Mouse (Mus musculus) limb, embryonic 15.5 days (tissue): Measurements from ENCODE around the gene Tspyl2. TPM values are rescaled to one million over a fixed set of nuclear protein-coding genes. Genes with fewer than 3 reads are reported as not detected.
"Not testable (repeated sequence)": the region's sequence is repeated elsewhere in the genome, so short reads cannot be mapped to it uniquely, and the experiment has no call there.

Experiments
- ATAC-seq: fragments of 200-750 bp; cut with Nextera tagmentation; 2 replicates; pipeline ENCODE4 v1.8.0; 2017; ENCODE audit warnings: low read depth, moderate TSS enrichment; ENCODE audit not compliant: insufficient number of reproducible peaks, low FRiP score, low TSS enrichment
- H3K27ac ChIP-seq: fragments of 300-500 bp; sonication (generic); 2 replicates; pipeline ENCODE4 v1.5.1; 2015; ENCODE audit warnings: moderate library complexity, mild to moderate bottlenecking, inconsistent platforms
- H3K27me3 ChIP-seq: fragments of 300-500 bp; sonication (generic); 2 replicates; pipeline ENCODE4 v1.6.1; 2015; ENCODE audit warnings: inconsistent platforms
- H3K36me3 ChIP-seq: fragments of 300-500 bp; sonication (generic); 2 replicates; pipeline ENCODE4 v1.6.1; 2015; ENCODE audit warnings: inconsistent platforms
- H3K4me1 ChIP-seq: fragments of 300-500 bp; sonication (generic); 2 replicates; pipeline ENCODE4 v1.6.1; 2015; ENCODE audit warnings: inconsistent platforms
- H3K4me2 ChIP-seq: fragments of 300-500 bp; sonication (generic); 2 replicates; pipeline ENCODE4 v1.6.1; 2015; ENCODE audit warnings: mild to moderate bottlenecking, inconsistent platforms
- H3K4me3 ChIP-seq: fragments of 300-500 bp; sonication (generic); 2 replicates; pipeline ENCODE4 v1.5.1; 2015; ENCODE audit warnings: mild to moderate bottlenecking, inconsistent platforms
- H3K9ac ChIP-seq: fragments of 300-500 bp; sonication (generic); 2 replicates; pipeline ENCODE4 v1.6.1; 2015; ENCODE audit warnings: inconsistent platforms
- H3K9me3 ChIP-seq: fragments of 300-500 bp; sonication (generic); 2 replicates; pipeline ENCODE4 v1.6.1; 2016; ENCODE audit warnings: inconsistent platforms
- WGBS: fragments of 180-500 bp; shearing (Covaris S2); methylation state at CpG from one replicate; pipeline ENCODE4 v1.1.7; 2015; 5-methylcytosine and 5-hydroxymethylcytosine counted together
- polyA plus RNA-seq: library from polyadenylated mRNA; unstranded; fragments of >200 nt; fragmentation: Nextera tagmentation; extraction: Ambion mirVana; gene quantifications from 2 replicates; pipeline ENCODE4 v1.2.1, GENCODE M21; 2015

Gene Tspyl2
- polyA plus RNA-seq, 1 experiment from 2014 or later = 34.7 TPM

- not testable (repeated sequence) for H3K4me3 ChIP-seq, H3K4me1 ChIP-seq, H3K27ac ChIP-seq, H3K9ac ChIP-seq, H3K9me3 ChIP-seq, H3K36me3 ChIP-seq, H3K4me2 ChIP-seq, ATAC-seq
- peaks cover 19% of the 10 kb centered on the region; the same call in 1 of the 2 replicates for H3K27me3 ChIP-seq
Measured at GRCm38 (mm10) chrX:152329400-152329799, 12.8 kb downstream of the Tspyl2 start.

GRCm38 (mm10) chrX:152327689-152328052, 14.6 kb downstream of the Tspyl2 start:
- Histone ChIP-seq H3K36me3 (no peaks in the 10 kb centered on the region), H3K4me2 (peak overlapping the region; percentile 47), H3K27ac (peak overlapping the region; percentile 50), H3K27me3 (peaks cover 13% of the 10 kb centered on the region; the same call in 1 of the 2 replicates), H3K4me1 (no peaks in the 10 kb centered on the region), H3K9ac (no peak overlapping the region), H3K9me3 (no peaks in the 10 kb centered on the region), H3K4me3 (peak overlapping the region; percentile 51)
- peak; percentile 24; the same call in 1 of the 2 replicates for ATAC-seq
- WGBS = 19% methylated on average over 8 of the region's 8 CpGs

- 15% methylated on average over 29 of the region's 29 CpGs for WGBS
- Histone ChIP-seq H3K4me2 (peak within 1 kb of the TSS; percentile 47), H3K9me3 (no peaks in the 10 kb centered on the region), H3K36me3 (no peaks in the 10 kb centered on the region), H3K27me3 (peaks cover 13% of the 10 kb centered on the region; the same call in 1 of the 2 replicates), H3K27ac (peak within 1 kb of the TSS; percentile 54), H3K4me3 (peak within 1 kb of the TSS; percentile 51), H3K4me1 (no peaks in the 10 kb centered on the region), H3K9ac (peak within 1 kb of the TSS; percentile 47)
- peak; percentile 93 for ATAC-seq
Measured at GRCm38 (mm10) chrX:152326996-152327688, 15.1 kb downstream of the Tspyl2 start, which contains the start of gene Kantr. Kantr (minus strand) TSS chrX:152327495.

GRCm38 (mm10) chrX:152323584-152323983, 18.6 kb downstream of the Tspyl2 start:
- Histone ChIP-seq H3K4me3 (no peak overlapping the region), H3K9ac (no peak overlapping the region), H3K36me3 (no peaks in the 10 kb centered on the region), H3K27me3 (0 out of 2 replicates have a peak, but pooled peaks cover 7% of the 10 kb centered on the region), H3K9me3 (no peaks in the 10 kb centered on the region), H3K4me1 (no peaks in the 10 kb centered on the region), H3K27ac (no peak overlapping the region), H3K4me2 (no peak overlapping the region)
- ATAC-seq = no peak
- 97% methylated on average over 1 of the region's 1 CpGs for WGBS

GRCm38 (mm10) chrX:152322776-152323175, 19.4 kb downstream of the Tspyl2 start:
- Histone ChIP-seq H3K27me3 (0 out of 2 replicates have a peak, but pooled peaks cover 7% of the 10 kb centered on the region), H3K27ac (no peak overlapping the region), H3K36me3 (no peaks in the 10 kb centered on the region), H3K4me2 (no peak overlapping the region), H3K4me1 (no peaks in the 10 kb centered on the region), H3K4me3 (no peak overlapping the region), H3K9me3 (no peaks in the 10 kb centered on the region), H3K9ac (no peak overlapping the region)
- WGBS = 31% methylated on average over 2 of the region's 2 CpGs
- no peak for ATAC-seq

- 66% methylated on average over 4 of the region's 4 CpGs for WGBS
- 0 out of 2 replicates have a peak, but pooled peaks cover 3% of the 10 kb centered on the region for H3K27me3 ChIP-seq
- H3K4me3 ChIP-seq = no peak overlapping the region
Measured at GRCm38 (mm10) chrX:152320535-152320934, 21.7 kb downstream of the Tspyl2 start.

GRCm38 (mm10) chrX:152307942-152308341, 34.3 kb downstream of the Tspyl2 start:
- Histone ChIP-seq H3K9me3 (no peaks in the 10 kb centered on the region), H3K36me3 (no peaks in the 10 kb centered on the region), H3K27me3 (peaks cover 4% of the 10 kb centered on the region; the same call in 1 of the 2 replicates), H3K27ac (no peak overlapping the region), H3K4me1 (no peaks in the 10 kb centered on the region), H3K4me2 (no peak overlapping the region), H3K4me3 (no peak overlapping the region), H3K9ac (no peak overlapping the region)
- whole genome bisulfite sequencing = 60% methylated on average over 2 of the region's 2 CpGs
- ATAC-seq = no peak

More at GRCm38 (mm10) chrX:152320535-152320934, 21.7 kb downstream of the Tspyl2 start:
- Histone ChIP-seq H3K9ac (no peak overlapping the region), H3K4me2 (no peak overlapping the region), H3K4me1 (no peaks in the 10 kb centered on the region), H3K27ac (no peak overlapping the region), H3K36me3 (no peaks in the 10 kb centered on the region), H3K9me3 (no peaks in the 10 kb centered on the region)
- ATAC-seq = no peak

- Histone ChIP-seq H3K27ac (no peak overlapping the region), H3K9me3 (no peaks in the 10 kb centered on the region), H3K36me3 (no peaks in the 10 kb centered on the region), H3K9ac (no peak overlapping the region), H3K4me3 (no peak overlapping the region), H3K4me1 (no peaks in the 10 kb centered on the region), H3K27me3 (peaks cover 4% of the 10 kb centered on the region; the same call in 1 of the 2 replicates), H3K4me2 (no peak overlapping the region)
- ATAC-seq = no peak
Measured at GRCm38 (mm10) chrX:152307371-152307770, 34.9 kb downstream of the Tspyl2 start.

GRCm38 (mm10) chrX:152306224-152306623, 36.0 kb downstream of the Tspyl2 start:
- no peak for ATAC-seq
- Histone ChIP-seq H3K36me3 (no peaks in the 10 kb centered on the region), H3K4me1 (no peaks in the 10 kb centered on the region), H3K9me3 (no peaks in the 10 kb centered on the region), H3K4me3 (no peak overlapping the region), H3K9ac (no peak overlapping the region), H3K27ac (no peak overlapping the region), H3K27me3 (peaks cover 4% of the 10 kb centered on the region; the same call in 1 of the 2 replicates), H3K4me2 (no peak overlapping the region)
- 85% methylated on average over 2 of the region's 2 CpGs for WGBS

- 56% methylated on average over 1 of the region's 1 CpGs for WGBS
Measured at GRCm38 (mm10) chrX:152287026-152287425, 55.2 kb downstream of the Tspyl2 start.

More at GRCm38 (mm10) chrX:152287026-152287425, 55.2 kb downstream of the Tspyl2 start:
- not testable (repeated sequence) for H3K36me3 ChIP-seq, H3K27me3 ChIP-seq, H3K4me3 ChIP-seq, H3K9ac ChIP-seq, H3K4me2 ChIP-seq, H3K27ac ChIP-seq, ATAC-seq, H3K4me1 ChIP-seq, H3K9me3 ChIP-seq
